Mouse (Mus musculus) neural tube, embryonic 13.5 days (tissue): ENCODE data around the gene Fubp1. TPM values are rescaled to one million over a fixed set of nuclear protein-coding genes. Genes with fewer than 3 reads are reported as not detected.

Source experiments
- ATAC-seq: fragments of 200-750 bp; cut with Nextera tagmentation; 2 replicates; pipeline ENCODE4 v1.8.0; 2017; ENCODE audit warnings: low read depth, mild to moderate bottlenecking, moderate TSS enrichment, moderate library complexity
- H3K27ac ChIP-seq: fragments of 300-500 bp; sonication (generic); replicated peaks from 2 replicates; pipeline ENCODE4 v1.5.1; 2015; ENCODE audit warnings: moderate library complexity, mild to moderate bottlenecking, inconsistent platforms
- H3K27me3 ChIP-seq: fragments of 300-500 bp; sonication (generic); 2 replicates; pipeline ENCODE4 v1.6.1; 2015; ENCODE audit warnings: mild to moderate bottlenecking, inconsistent platforms
- H3K36me3 ChIP-seq: fragments of 300-500 bp; sonication (generic); 2 replicates; pipeline ENCODE4 v1.6.1; 2015; ENCODE audit warnings: mild to moderate bottlenecking, inconsistent platforms
- H3K4me1 ChIP-seq: fragments of 300-500 bp; sonication (generic); replicated peaks from 2 replicates; pipeline ENCODE4 v1.6.1; 2015; ENCODE audit warnings: inconsistent platforms
- H3K4me2 ChIP-seq: fragments of 300-500 bp; sonication (generic); 2 replicates; pipeline ENCODE4 v1.6.1; 2015; ENCODE audit warnings: inconsistent platforms, mild to moderate bottlenecking, moderate library complexity
- H3K4me3 ChIP-seq: fragments of 300-500 bp; sonication (generic); 2 replicates; pipeline ENCODE4 v1.5.1; 2015; ENCODE audit warnings: mild to moderate bottlenecking, inconsistent platforms
- H3K9ac ChIP-seq: fragments of 300-500 bp; sonication (generic); 2 replicates; pipeline ENCODE4 v1.6.1; 2015; ENCODE audit warnings: moderate library complexity, mild to moderate bottlenecking, inconsistent platforms
- H3K9me3 ChIP-seq: fragments of 300-500 bp; sonication (generic); 2 replicates; pipeline ENCODE4 v1.6.1; 2016; ENCODE audit warnings: inconsistent platforms
- WGBS: fragments of 180-500 bp; shearing (Covaris S2); methylation state at CpG from one replicate; pipeline ENCODE4 v1.1.7; 2015; 5-methylcytosine and 5-hydroxymethylcytosine counted together
- polyA plus RNA-seq: library from polyadenylated mRNA; unstranded; fragments of >200 nt; fragmentation: Nextera tagmentation; extraction: Ambion mirVana; gene quantifications from 2 replicates; pipeline ENCODE4 v1.2.1, GENCODE M21; 2015

Fubp1 gene
- polyA plus RNA-seq, 1 experiment from 2014 or later, result 267 TPM

- H3K27ac ChIP-seq, result no peak overlapping the region
- 89% methylated on average over 14 of the region's 14 CpGs for WGBS
- H3K9ac ChIP-seq, result no peak overlapping the region
- H3K4me1 ChIP-seq, result peaks cover 19% of the 10 kb centered on the region
- H3K4me3 ChIP-seq, result no peak overlapping the region
- peaks cover 6% of the 10 kb centered on the region; the same call in 1 of the 2 replicates for H3K36me3 ChIP-seq
- H3K4me2 ChIP-seq, result no peak overlapping the region
- H3K9me3 ChIP-seq, result no peaks in the 10 kb centered on the region
- ATAC-seq, result no peak
- peaks cover 45% of the 10 kb centered on the region for H3K27me3 ChIP-seq
Measured at GRCm38 (mm10) chr3:152268099-152268498, 57.9 kb downstream of the Fubp1 start.

GRCm38 (mm10) chr3:152271071-152271710, 61.0 kb downstream of the Fubp1 start:
- Histone ChIP-seq H3K4me2 (no peak overlapping the region), H3K27me3 (peaks cover 21% of the 10 kb centered on the region), H3K9ac (no peak overlapping the region), H3K4me1 (peaks cover 3% of the 10 kb centered on the region; the same call in 1 of the 2 replicates), H3K9me3 (no peaks in the 10 kb centered on the region), H3K27ac (no peak overlapping the region), H3K36me3 (peaks cover 11% of the 10 kb centered on the region), H3K4me3 (no peak overlapping the region)
- no peak for ATAC-seq
- 94% methylated on average over 10 of the region's 10 CpGs for WGBS

- H3K4me3 ChIP-seq, result no peak overlapping the region
- no peaks in the 10 kb centered on the region for H3K4me1 ChIP-seq
- H3K36me3 ChIP-seq, result peaks cover 18% of the 10 kb centered on the region
- H3K27ac ChIP-seq, result no peak overlapping the region
- ATAC-seq, result no peak
- H3K9ac ChIP-seq, result no peak overlapping the region
- no peak overlapping the region for H3K4me2 ChIP-seq
- peaks cover 14% of the 10 kb centered on the region for H3K27me3 ChIP-seq
- WGBS, result 89% methylated on average over 6 of the region's 6 CpGs
- H3K9me3 ChIP-seq, result no peaks in the 10 kb centered on the region
Measured at GRCm38 (mm10) chr3:152271876-152272275, 61.7 kb downstream of the Fubp1 start.

GRCm38 (mm10) chr3:152272974-152273685, 62.9 kb downstream of the Fubp1 start:
- WGBS, result 72% methylated on average over 20 of the region's 20 CpGs
- H3K27ac ChIP-seq, result no peak overlapping the region
- H3K27me3 ChIP-seq, result peaks cover 5% of the 10 kb centered on the region; the same call in 1 of the 2 replicates
- no peaks in the 10 kb centered on the region for H3K9me3 ChIP-seq
- H3K4me1 ChIP-seq, result no peaks in the 10 kb centered on the region
- no peak overlapping the region for H3K4me2 ChIP-seq
- no peak for ATAC-seq
- peaks cover 22% of the 10 kb centered on the region for H3K36me3 ChIP-seq
- H3K9ac ChIP-seq, result no peak overlapping the region
- H3K4me3 ChIP-seq, result no peak overlapping the region

GRCm38 (mm10) chr3:152275008-152275407, 64.8 kb downstream of the Fubp1 start:
- ATAC-seq, result no peak

GRCm38 (mm10) chr3:152276935-152277334, 66.7 kb downstream of the Fubp1 start:
- H3K27ac ChIP-seq, result no peak overlapping the region
- no peaks in the 10 kb centered on the region for H3K9me3 ChIP-seq
- no peak overlapping the region for H3K9ac ChIP-seq
- H3K4me2 ChIP-seq, result no peak overlapping the region
- H3K27me3 ChIP-seq, result no peaks in the 10 kb centered on the region
- H3K36me3 ChIP-seq, result peaks cover 36% of the 10 kb centered on the region
- H3K4me3 ChIP-seq, result no peak overlapping the region
- no peaks in the 10 kb centered on the region for H3K4me1 ChIP-seq
- 95% methylated on average over 3 of the region's 3 CpGs for WGBS
- ATAC-seq, result no peak

More at GRCm38 (mm10) chr3:152275008-152275407, 64.8 kb downstream of the Fubp1 start:
- Histone ChIP-seq H3K4me2 (no peak overlapping the region), H3K36me3 (peaks cover 22% of the 10 kb centered on the region), H3K9ac (no peak overlapping the region), H3K27ac (no peak overlapping the region), H3K9me3 (no peaks in the 10 kb centered on the region), H3K4me3 (no peak overlapping the region), H3K27me3 (no peaks in the 10 kb centered on the region), H3K4me1 (no peaks in the 10 kb centered on the region)
- 76% methylated on average over 8 of the region's 8 CpGs for WGBS

GRCm38 (mm10) chr3:152277912-152278311, 67.7 kb downstream of the Fubp1 start:
- Histone ChIP-seq H3K9ac (no peak overlapping the region), H3K9me3 (no peaks in the 10 kb centered on the region), H3K27me3 (no peaks in the 10 kb centered on the region), H3K4me1 (no peaks in the 10 kb centered on the region), H3K27ac (no peak overlapping the region), H3K36me3 (peaks cover 42% of the 10 kb centered on the region), H3K4me3 (no peak overlapping the region), H3K4me2 (no peak overlapping the region)
- no peak for ATAC-seq
- 93% methylated on average over 2 of the region's 2 CpGs for WGBS

- Histone ChIP-seq H3K4me2 (no peak overlapping the region), H3K27me3 (no peaks in the 10 kb centered on the region), H3K36me3 (peaks cover 44% of the 10 kb centered on the region), H3K9me3 (no peaks in the 10 kb centered on the region), H3K4me1 (no peaks in the 10 kb centered on the region), H3K9ac (no peak overlapping the region), H3K4me3 (no peak overlapping the region), H3K27ac (no peak overlapping the region)
- no peak for ATAC-seq
- WGBS, result 71% methylated on average over 2 of the region's 2 CpGs
Measured at GRCm38 (mm10) chr3:152278431-152278830, 68.2 kb downstream of the Fubp1 start.

- WGBS, result 34% methylated on average over 3 of the region's 3 CpGs
- H3K36me3 ChIP-seq, result peaks cover 63% of the 10 kb centered on the region
- H3K27ac ChIP-seq, result no peak overlapping the region
- no peaks in the 10 kb centered on the region for H3K27me3 ChIP-seq
- no peak overlapping the region for H3K4me2 ChIP-seq
- H3K4me1 ChIP-seq, result no peaks in the 10 kb centered on the region
- no peak overlapping the region for H3K9ac ChIP-seq
- ATAC-seq, result no peak
- no peaks in the 10 kb centered on the region for H3K9me3 ChIP-seq
- no peak overlapping the region for H3K4me3 ChIP-seq
Measured at GRCm38 (mm10) chr3:152282126-152282525, 71.9 kb downstream of the Fubp1 start.

GRCm38 (mm10) chr3:152284306-152284705, 74.1 kb downstream of the Fubp1 start:
- ATAC-seq, result no peak
- H3K4me3 ChIP-seq, result no peak overlapping the region
- peaks cover 72% of the 10 kb centered on the region for H3K36me3 ChIP-seq
- H3K9ac ChIP-seq, result no peak overlapping the region
- H3K4me1 ChIP-seq, result no peaks in the 10 kb centered on the region
- no peak overlapping the region for H3K27ac ChIP-seq
- no peak overlapping the region for H3K4me2 ChIP-seq
- 100% methylated on average over 1 of the region's 1 CpGs for WGBS
- H3K9me3 ChIP-seq, result no peaks in the 10 kb centered on the region
- no peaks in the 10 kb centered on the region for H3K27me3 ChIP-seq

GRCm38 (mm10) chr3:152284759-152285158, 74.5 kb downstream of the Fubp1 start:
- no peaks in the 10 kb centered on the region for H3K9me3 ChIP-seq
- H3K4me3 ChIP-seq, result no peak overlapping the region
- H3K4me1 ChIP-seq, result no peaks in the 10 kb centered on the region
- WGBS, result 93% methylated on average over 5 of the region's 5 CpGs
- ATAC-seq, result no peak
- H3K9ac ChIP-seq, result no peak overlapping the region
- no peak overlapping the region for H3K4me2 ChIP-seq
- peaks cover 73% of the 10 kb centered on the region for H3K36me3 ChIP-seq
- H3K27ac ChIP-seq, result no peak overlapping the region
- H3K27me3 ChIP-seq, result no peaks in the 10 kb centered on the region
